Mouse (Mus musculus): ENCODE results near the gene Akt3. TPM values are rescaled to one million over a fixed set of nuclear protein-coding genes. Genes with fewer than 3 reads are reported as not detected.

Gene Akt3
- polyA plus RNA-seq, 1 experiment from 2014 or later: 13.5 TPM

DNA sequence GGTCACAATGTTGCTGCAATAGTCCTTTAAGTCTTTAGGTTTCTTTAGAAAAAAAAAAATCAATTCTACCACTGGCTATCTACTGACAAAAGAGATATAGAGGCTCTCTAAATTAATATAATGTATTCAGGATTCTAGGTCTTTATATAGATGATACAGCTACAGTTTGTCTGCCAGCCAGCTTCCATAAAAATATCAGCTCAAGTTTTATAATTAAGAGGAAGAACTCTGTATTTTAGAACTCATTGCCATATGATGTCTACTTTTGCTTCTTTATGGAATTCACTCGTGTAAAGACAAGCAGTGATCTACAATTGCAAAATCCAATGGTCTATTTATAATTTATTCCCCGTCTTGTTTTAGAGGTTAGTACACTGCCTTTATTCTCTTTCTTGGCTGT is 188.8 kb downstream of the Akt3 start:
- H3K4me3 ChIP-seq (ENCODE audit: low read depth, low read length): no peak overlapping the region
- no peak overlapping the region for H3K4me2 ChIP-seq (ENCODE audit: low read depth, low read length)
- ATAC-seq (replicated peaks; ENCODE audit: insufficient number of reproducible peaks, low FRiP score, low TSS enrichment, low read depth): no peak
- no peak overlapping the region for H3K9ac ChIP-seq (replicated peaks; ENCODE audit: low read length)
- no peak overlapping the region for H3K27ac ChIP-seq (replicated peaks; ENCODE audit: low read depth, low read length)
- no peaks in the 10 kb centered on the region for H3K36me3 ChIP-seq (replicated peaks; ENCODE audit: control insufficient read depth, insufficient read depth, low read depth, low read length)
- no peaks in the 10 kb centered on the region for H3K4me1 ChIP-seq (ENCODE audit: control insufficient read depth, insufficient read depth, low read length)
- WGBS: 91% methylated on average over 2 of the region's 2 CpGs
- no peaks in the 10 kb centered on the region for H3K9me3 ChIP-seq (replicated peaks; ENCODE audit: control insufficient read depth, low read length)
- no peaks in the 10 kb centered on the region for H3K27me3 ChIP-seq (ENCODE audit: control insufficient read depth, insufficient read depth, low read length)
- no peak for DNase-seq (ENCODE audit: low spot score)

GRCm38 (mm10) chr1:177067123-177067646 is 190.8 kb downstream of the Akt3 start:
- Histone ChIP-seq H3K4me1 (ENCODE audit: control insufficient read depth, insufficient read depth, low read length) (no peaks in the 10 kb centered on the region), H3K27ac (replicated peaks; ENCODE audit: low read depth, low read length) (no peak overlapping the region), H3K27me3 (ENCODE audit: control insufficient read depth, insufficient read depth, low read length) (no peaks in the 10 kb centered on the region), H3K9me3 (replicated peaks; ENCODE audit: control insufficient read depth, low read length) (no peaks in the 10 kb centered on the region), H3K4me3 (ENCODE audit: low read depth, low read length) (no peak overlapping the region), H3K36me3 (replicated peaks; ENCODE audit: control insufficient read depth, insufficient read depth, low read depth, low read length) (no peaks in the 10 kb centered on the region), H3K4me2 (ENCODE audit: low read depth, low read length) (no peak overlapping the region), H3K9ac (replicated peaks; ENCODE audit: low read length) (no peak overlapping the region)
- DNase-seq (ENCODE audit: low spot score): no peak
- 85% methylated on average over 8 of the region's 8 CpGs for WGBS
- no peak for ATAC-seq (replicated peaks; ENCODE audit: insufficient number of reproducible peaks, low FRiP score, low TSS enrichment, low read depth)

GRCm38 (mm10) chr1:177065732-177066131 is 192.3 kb downstream of the Akt3 start:
- Histone ChIP-seq H3K9me3 (replicated peaks; ENCODE audit: control insufficient read depth, low read length) (no peaks in the 10 kb centered on the region), H3K27me3 (ENCODE audit: control insufficient read depth, insufficient read depth, low read length) (no peaks in the 10 kb centered on the region), H3K4me2 (ENCODE audit: low read depth, low read length) (no peak overlapping the region), H3K36me3 (replicated peaks; ENCODE audit: control insufficient read depth, insufficient read depth, low read depth, low read length) (no peaks in the 10 kb centered on the region), H3K9ac (replicated peaks; ENCODE audit: low read length) (no peak overlapping the region), H3K4me1 (ENCODE audit: control insufficient read depth, insufficient read depth, low read length) (no peaks in the 10 kb centered on the region), H3K4me3 (ENCODE audit: low read depth, low read length) (no peak overlapping the region), H3K27ac (replicated peaks; ENCODE audit: low read depth, low read length) (no peak overlapping the region)
- ATAC-seq (replicated peaks; ENCODE audit: insufficient number of reproducible peaks, low FRiP score, low TSS enrichment, low read depth) (no peak), DNase-seq (ENCODE audit: low spot score) (no peak)

- H3K9ac ChIP-seq (replicated peaks; ENCODE audit: low read length): no peak overlapping the region
- ATAC-seq (replicated peaks; ENCODE audit: insufficient number of reproducible peaks, low FRiP score, low TSS enrichment, low read depth) (no peak), DNase-seq (ENCODE audit: low spot score) (no peak)
- no peaks in the 10 kb centered on the region for H3K4me1 ChIP-seq (ENCODE audit: control insufficient read depth, insufficient read depth, low read length)
- H3K4me2 ChIP-seq (ENCODE audit: low read depth, low read length): no peak overlapping the region
- WGBS: 90% methylated on average over 2 of the region's 2 CpGs
- H3K9me3 ChIP-seq (replicated peaks; ENCODE audit: control insufficient read depth, low read length): no peaks in the 10 kb centered on the region
- no peaks in the 10 kb centered on the region for H3K36me3 ChIP-seq (replicated peaks; ENCODE audit: control insufficient read depth, insufficient read depth, low read depth, low read length)
- no peak overlapping the region for H3K4me3 ChIP-seq (ENCODE audit: low read depth, low read length)
- no peak overlapping the region for H3K27ac ChIP-seq (replicated peaks; ENCODE audit: low read depth, low read length)
- H3K27me3 ChIP-seq (ENCODE audit: control insufficient read depth, insufficient read depth, low read length): no peaks in the 10 kb centered on the region
Measured at GRCm38 (mm10) chr1:177061761-177062160, 196.2 kb downstream of the Akt3 start.

DNA sequence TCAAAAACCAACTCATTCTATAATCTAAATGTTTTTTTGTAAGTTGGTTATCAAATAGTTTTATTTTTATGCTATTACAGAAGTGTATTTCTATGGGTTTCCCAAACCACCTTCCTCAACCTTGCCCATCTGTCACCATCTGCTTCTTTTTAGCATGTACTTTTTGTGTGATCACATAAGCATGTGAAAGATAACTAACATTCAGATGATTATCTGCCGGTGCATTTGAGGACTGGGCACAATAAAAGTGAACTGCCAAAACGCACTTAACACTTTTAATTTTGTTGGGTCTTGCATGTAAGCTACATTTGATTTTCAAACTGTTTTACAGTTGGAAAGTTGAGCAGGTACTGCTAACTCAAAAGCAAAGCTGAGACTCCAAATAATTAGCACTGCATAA is 203.1 kb downstream of the Akt3 start:
- no peak overlapping the region for H3K4me3 ChIP-seq (ENCODE audit: low read depth, low read length)
- no peak for ATAC-seq (replicated peaks; ENCODE audit: insufficient number of reproducible peaks, low FRiP score, low TSS enrichment, low read depth)
- no peak overlapping the region for H3K27ac ChIP-seq (replicated peaks; ENCODE audit: low read depth, low read length)
- H3K36me3 ChIP-seq (replicated peaks; ENCODE audit: control insufficient read depth, insufficient read depth, low read depth, low read length): no peaks in the 10 kb centered on the region
- no peak overlapping the region for H3K9ac ChIP-seq (replicated peaks; ENCODE audit: low read length)
- no peaks in the 10 kb centered on the region for H3K9me3 ChIP-seq (replicated peaks; ENCODE audit: control insufficient read depth, low read length)
- H3K4me2 ChIP-seq (ENCODE audit: low read depth, low read length): no peak overlapping the region
- H3K4me1 ChIP-seq (ENCODE audit: control insufficient read depth, insufficient read depth, low read length): no peaks in the 10 kb centered on the region
- WGBS: 73% methylated on average over 2 of the region's 2 CpGs
- no peak for DNase-seq (ENCODE audit: low spot score)
- no peaks in the 10 kb centered on the region for H3K27me3 ChIP-seq (ENCODE audit: control insufficient read depth, insufficient read depth, low read length)

GRCm38 (mm10) chr1:177051366-177051963 is 206.5 kb downstream of the Akt3 start:
- DNase-seq (ENCODE audit: low spot score): no peak
- Histone ChIP-seq H3K27ac (replicated peaks; ENCODE audit: low read depth, low read length) (no peak overlapping the region), H3K4me3 (ENCODE audit: low read depth, low read length) (no peak overlapping the region), H3K27me3 (ENCODE audit: control insufficient read depth, insufficient read depth, low read length) (no peaks in the 10 kb centered on the region), H3K36me3 (replicated peaks; ENCODE audit: control insufficient read depth, insufficient read depth, low read depth, low read length) (no peaks in the 10 kb centered on the region), H3K4me1 (ENCODE audit: control insufficient read depth, insufficient read depth, low read length) (no peaks in the 10 kb centered on the region), H3K9ac (replicated peaks; ENCODE audit: low read length) (no peak overlapping the region), H3K4me2 (ENCODE audit: low read depth, low read length) (no peak overlapping the region), H3K9me3 (replicated peaks; ENCODE audit: control insufficient read depth, low read length) (no peaks in the 10 kb centered on the region)
- 92% methylated on average over 11 of the region's 11 CpGs for WGBS
- no peak for ATAC-seq (replicated peaks; ENCODE audit: insufficient number of reproducible peaks, low FRiP score, low TSS enrichment, low read depth)

DNA sequence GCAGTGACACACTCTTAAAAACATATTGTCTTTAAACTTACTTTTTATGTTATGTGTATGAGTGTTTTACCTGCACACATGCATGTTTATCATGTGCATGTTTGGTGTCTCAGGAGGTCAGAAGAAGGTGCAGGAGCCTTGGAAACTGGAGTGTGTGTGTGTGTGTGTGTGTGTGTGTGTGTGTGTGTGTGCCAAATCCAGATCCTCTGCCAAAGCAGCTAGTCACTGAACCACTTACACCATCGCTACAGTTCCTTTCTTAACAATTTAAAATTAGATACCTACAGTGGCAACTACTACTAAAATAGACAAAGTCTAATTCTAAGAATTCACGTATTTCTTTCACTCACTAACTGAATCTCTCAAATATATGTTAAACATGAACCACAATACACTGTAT is 209.2 kb downstream of the Akt3 start:
- Histone ChIP-seq H3K4me1 (ENCODE audit: control insufficient read depth, insufficient read depth, low read length) (no peaks in the 10 kb centered on the region), H3K27me3 (ENCODE audit: control insufficient read depth, insufficient read depth, low read length) (no peaks in the 10 kb centered on the region), H3K9ac (replicated peaks; ENCODE audit: low read length) (no peak overlapping the region), H3K36me3 (replicated peaks; ENCODE audit: control insufficient read depth, insufficient read depth, low read depth, low read length) (no peaks in the 10 kb centered on the region), H3K9me3 (replicated peaks; ENCODE audit: control insufficient read depth, low read length) (no peaks in the 10 kb centered on the region), H3K27ac (replicated peaks; ENCODE audit: low read depth, low read length) (no peak overlapping the region), H3K4me3 (ENCODE audit: low read depth, low read length) (no peak overlapping the region), H3K4me2 (ENCODE audit: low read depth, low read length) (no peak overlapping the region)
- 90% methylated on average over 2 of the region's 2 CpGs for WGBS
- ATAC-seq (replicated peaks; ENCODE audit: insufficient number of reproducible peaks, low FRiP score, low TSS enrichment, low read depth) (no peak), DNase-seq (ENCODE audit: low spot score) (no peak)

DNA sequence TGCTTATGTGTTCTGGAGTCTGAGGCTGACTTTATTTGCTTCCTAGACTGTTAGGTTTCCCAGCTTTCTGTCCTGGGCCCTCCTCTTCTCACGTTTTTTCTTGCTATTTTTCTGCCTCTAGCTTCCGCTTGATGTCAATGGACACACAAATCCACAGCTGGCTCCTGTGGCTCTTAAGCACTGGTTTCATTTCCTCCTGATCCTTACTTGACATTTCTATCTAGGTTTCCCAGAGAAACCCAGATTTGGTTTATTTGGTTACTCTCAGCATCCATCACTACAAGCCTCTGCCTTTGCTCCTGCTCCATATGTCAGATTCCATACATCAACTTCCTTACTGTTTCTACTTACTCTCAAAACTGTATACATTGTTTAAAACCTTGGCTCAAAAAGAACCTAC is 211.0 kb downstream of the Akt3 start:
- DNase-seq (ENCODE audit: low spot score): no peak
- Histone ChIP-seq H3K9ac (replicated peaks; ENCODE audit: low read length) (no peak overlapping the region), H3K27ac (replicated peaks; ENCODE audit: low read depth, low read length) (no peak overlapping the region), H3K36me3 (replicated peaks; ENCODE audit: control insufficient read depth, insufficient read depth, low read depth, low read length) (no peaks in the 10 kb centered on the region), H3K4me1 (ENCODE audit: control insufficient read depth, insufficient read depth, low read length) (no peaks in the 10 kb centered on the region), H3K27me3 (ENCODE audit: control insufficient read depth, insufficient read depth, low read length) (no peaks in the 10 kb centered on the region), H3K9me3 (replicated peaks; ENCODE audit: control insufficient read depth, low read length) (no peaks in the 10 kb centered on the region), H3K4me2 (ENCODE audit: low read depth, low read length) (no peak overlapping the region), H3K4me3 (ENCODE audit: low read depth, low read length) (no peak overlapping the region)
- 77% methylated on average over 2 of the region's 2 CpGs for WGBS
- ATAC-seq (replicated peaks; ENCODE audit: insufficient number of reproducible peaks, low FRiP score, low TSS enrichment, low read depth): no peak

Data from embryonic facial prominence, embryonic 11.5 days (tissue).